Mouse (Mus musculus) heart, adult 2 months (tissue): ENCODE results near the gene Zfp612.

Experiments used
- CTCF ChIP-seq: fragments of 200-600 bp; IDR thresholded peaks from 2 replicates; pipeline ENCODE4 v1.8.1; 2022; ENCODE audit warnings: antibody characterized with exemption, mild to moderate bottlenecking, moderate library complexity
- EP300 ChIP-seq: fragments of 200-500 bp; IDR thresholded peaks from 2 replicates; pipeline ENCODE4 v1.6.1; 2011; ENCODE audit warnings: low read depth, low read length, control low read depth; ENCODE audit not compliant: insufficient read depth
- POLR2A ChIP-seq: fragments of 200-500 bp; IDR thresholded peaks from 2 replicates; pipeline ENCODE4 v1.6.1; 2011; ENCODE audit warnings: mild to moderate bottlenecking, low read depth, low read length, control low read depth; ENCODE audit not compliant: insufficient read depth

GRCm38 (mm10) chr8:110140156-110140555 is 60.6 kb downstream of the Zfp612 start:
- TF ChIP-seq CTCF: no peak
- TF ChIP-seq POLR2A: no peak
- no peak for TF ChIP-seq EP300
